Mouse (Mus musculus) erythroblast, embryonic 14.5 days (primary cell): ENCODE measurements around the gene Hoxb3.

Source experiments
- GATA1 ChIP-seq: IDR thresholded peaks from 2 replicates; pipeline ENCODE4 v1.6.1; 2012; ENCODE audit warnings: low read length, inconsistent platforms, mixed read lengths
- TAL1 ChIP-seq: IDR thresholded peaks from 3 replicates; pipeline ENCODE4 v1.6.1; 2012; ENCODE audit warnings: low read length, inconsistent platforms, mixed read lengths

DNA sequence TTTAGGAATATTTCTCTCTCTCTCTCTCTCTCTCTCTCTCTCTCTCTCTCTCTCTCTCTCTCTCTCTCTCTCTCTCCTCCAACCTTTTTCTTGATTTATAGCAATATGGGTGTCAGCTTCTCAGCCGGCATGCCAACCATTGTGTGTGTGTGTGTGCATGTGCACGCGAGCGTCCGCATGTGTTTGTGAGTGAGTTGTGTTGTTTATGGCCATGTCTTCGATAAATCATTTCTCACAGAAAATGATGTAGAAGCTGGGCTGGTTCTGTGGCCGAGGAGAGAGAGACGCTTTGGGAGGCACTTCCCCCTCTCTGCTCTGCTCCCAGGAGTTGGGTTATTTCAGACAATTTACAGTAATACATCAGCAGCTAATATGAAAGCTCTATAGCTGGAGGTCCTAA is 5.5 kb downstream of the Hoxb3 start:
- TF ChIP-seq GATA1 (no peak), TAL1 (no peak)
